Mouse (Mus musculus): ENCODE data around the gene Slain1. TPM values are rescaled to one million over a fixed set of nuclear protein-coding genes. Genes with fewer than 3 reads are reported as not detected.

Gene Slain1
- polyA plus RNA-seq, 1 experiment from 2014 or later, result 2.4 TPM

Small RNA genes lying within 50 kb of the gene (microRNA-seq; reads per million reads assigned to microRNA genes)
- gene Gm22877, result not detected

Other genes with a start within 250 kb of the Slain1 start
- gene Scel, start 136.9 kb upstream of the Slain1 start, polyA plus RNA-seq (2014; fragmentation: Nextera tagmentation; extraction: Ambion mirVana), result 4.0 and 5.1 TPM in 2 replicates
- 126 and 139 TPM in 2 replicates for gene Ednrb, start 194.2 kb downstream of the Slain1 start, polyA plus RNA-seq (2014; fragmentation: Nextera tagmentation; extraction: Ambion mirVana)